Mouse (Mus musculus): ENCODE results near the gene Ak8. TPM values are rescaled to one million over a fixed set of nuclear protein-coding genes. Genes with fewer than 3 reads are reported as not detected.

Gene Ak8
- polyA plus RNA-seq, 1 experiment from 2014 or later: 1.3 TPM

GRCm38 (mm10) chr2:28852594-28852993 lies 152.6 kb downstream of the Ak8 start:
- ATAC-seq (replicated peaks; ENCODE audit: low FRiP score, low TSS enrichment, low read depth): no peak
- no peak for DNase-seq (ENCODE audit: low spot score)
- WGBS: 81% methylated on average over 3 of the region's 3 CpGs
- no peak overlapping the region for H3K9ac ChIP-seq (ENCODE audit: low read length)
- no peak overlapping the region for H3K4me2 ChIP-seq (ENCODE audit: low read length)
- no peaks in the 10 kb centered on the region for H3K9me3 ChIP-seq (ENCODE audit: control insufficient read depth, low read length)
- H3K27ac ChIP-seq (ENCODE audit: low read depth): no peak overlapping the region
- peaks cover 67% of the 10 kb centered on the region for H3K36me3 ChIP-seq (ENCODE audit: control insufficient read depth, insufficient read depth, low read length)
- H3K4me3 ChIP-seq (ENCODE audit: low read depth, low read length): no peak overlapping the region
- H3K27me3 ChIP-seq (replicated peaks; ENCODE audit: control insufficient read depth, insufficient read depth, low read length): no peaks in the 10 kb centered on the region
- H3K4me1 ChIP-seq (replicated peaks; ENCODE audit: control insufficient read depth, insufficient read depth, low read length): no peaks in the 10 kb centered on the region

GRCm38 (mm10) chr2:28855773-28856172 lies 155.8 kb downstream of the Ak8 start:
- no peak overlapping the region for H3K4me3 ChIP-seq (ENCODE audit: low read depth, low read length)
- DNase-seq (ENCODE audit: low spot score) (no peak), ATAC-seq (replicated peaks; ENCODE audit: low FRiP score, low TSS enrichment, low read depth) (no peak)
- no peak overlapping the region for H3K27ac ChIP-seq (ENCODE audit: low read depth)
- H3K9me3 ChIP-seq (ENCODE audit: control insufficient read depth, low read length): no peaks in the 10 kb centered on the region
- H3K4me2 ChIP-seq (ENCODE audit: low read length): no peak overlapping the region
- 93% methylated on average over 2 of the region's 2 CpGs for WGBS
- no peak overlapping the region for H3K9ac ChIP-seq (ENCODE audit: low read length)
- no peaks in the 10 kb centered on the region for H3K4me1 ChIP-seq (replicated peaks; ENCODE audit: control insufficient read depth, insufficient read depth, low read length)
- H3K27me3 ChIP-seq (replicated peaks; ENCODE audit: control insufficient read depth, insufficient read depth, low read length): no peaks in the 10 kb centered on the region
- H3K36me3 ChIP-seq (ENCODE audit: control insufficient read depth, insufficient read depth, low read length): peaks cover 67% of the 10 kb centered on the region

GRCm38 (mm10) chr2:28859303-28859702 lies 159.3 kb downstream of the Ak8 start:
- DNase-seq (ENCODE audit: low spot score) (no peak), ATAC-seq (replicated peaks; ENCODE audit: low FRiP score, low TSS enrichment, low read depth) (no peak)
- Histone ChIP-seq H3K4me2 (ENCODE audit: low read length) (no peak overlapping the region), H3K27me3 (replicated peaks; ENCODE audit: control insufficient read depth, insufficient read depth, low read length) (no peaks in the 10 kb centered on the region), H3K27ac (ENCODE audit: low read depth) (no peak overlapping the region), H3K4me1 (replicated peaks; ENCODE audit: control insufficient read depth, insufficient read depth, low read length) (no peaks in the 10 kb centered on the region), H3K36me3 (ENCODE audit: control insufficient read depth, insufficient read depth, low read length) (peaks cover 81% of the 10 kb centered on the region), H3K4me3 (ENCODE audit: low read depth, low read length) (no peak overlapping the region), H3K9me3 (ENCODE audit: control insufficient read depth, low read length) (no peaks in the 10 kb centered on the region), H3K9ac (ENCODE audit: low read length) (no peak overlapping the region)
- WGBS: 88% methylated on average over 4 of the region's 4 CpGs

GRCm38 (mm10) chr2:28860678-28861423 lies 160.9 kb downstream of the Ak8 start:
- no peak overlapping the region for H3K4me3 ChIP-seq (ENCODE audit: low read depth, low read length)
- no peak overlapping the region for H3K9ac ChIP-seq (ENCODE audit: low read length)
- no peaks in the 10 kb centered on the region for H3K9me3 ChIP-seq (ENCODE audit: control insufficient read depth, low read length)
- H3K4me2 ChIP-seq (ENCODE audit: low read length): no peak overlapping the region
- ATAC-seq (replicated peaks; ENCODE audit: low FRiP score, low TSS enrichment, low read depth) (no peak), DNase-seq (ENCODE audit: low spot score) (no peak)
- no peaks in the 10 kb centered on the region for H3K4me1 ChIP-seq (replicated peaks; ENCODE audit: control insufficient read depth, insufficient read depth, low read length)
- peaks cover 89% of the 10 kb centered on the region for H3K36me3 ChIP-seq (ENCODE audit: control insufficient read depth, insufficient read depth, low read length)
- H3K27ac ChIP-seq (ENCODE audit: low read depth): no peak overlapping the region
- no peaks in the 10 kb centered on the region for H3K27me3 ChIP-seq (replicated peaks; ENCODE audit: control insufficient read depth, insufficient read depth, low read length)
- WGBS: 93% methylated on average over 8 of the region's 8 CpGs

Small RNA genes within 50 kb of the gene (microRNA-seq; reads per million reads assigned to microRNA genes)
- gene Mir3088: 0.68 reads per million

Other genes starting within 250 kb of the Ak8 start
- 0.28 TPM in 1 of 2 replicates, not detected in the other for gene 1700007K13Rik, start 233.8 kb upstream of the Ak8 start, polyA plus RNA-seq (2014; fragmentation: Nextera tagmentation; extraction: Ambion mirVana)
- 64.4 and 69.1 TPM in 2 replicates for gene Mrps2, start 232.1 kb upstream of the Ak8 start, polyA plus RNA-seq (2014; fragmentation: Nextera tagmentation; extraction: Ambion mirVana)
- gene Gbgt1, start 203.3 kb upstream of the Ak8 start, polyA plus RNA-seq (2014; fragmentation: Nextera tagmentation; extraction: Ambion mirVana): 4.7 and 5.2 TPM in 2 replicates
- 6.4 and 15.5 TPM in 2 replicates for gene Gm10134, start 194.1 kb upstream of the Ak8 start, polyA plus RNA-seq (2014; fragmentation: Nextera tagmentation; extraction: Ambion mirVana)
- 38.7 and 40.6 TPM in 2 replicates for gene Ralgds, start 187.0 kb upstream of the Ak8 start, polyA plus RNA-seq (2014; fragmentation: Nextera tagmentation; extraction: Ambion mirVana)
- 67.3 TPM in 1 of 2 replicates, not detected in the other for gene Cel, start 136.8 kb upstream of the Ak8 start, polyA plus RNA-seq (2014; fragmentation: Nextera tagmentation; extraction: Ambion mirVana)
- gene Gtf3c5, start 116.4 kb upstream of the Ak8 start, polyA plus RNA-seq (2014; fragmentation: Nextera tagmentation; extraction: Ambion mirVana): 30.4 and 30.5 TPM in 2 replicates
- gene Gfi1b, start 78.2 kb upstream of the Ak8 start, polyA plus RNA-seq (2014; fragmentation: Nextera tagmentation; extraction: Ambion mirVana): 0.27 TPM in 1 of 2 replicates, not detected in the other
- gene Tsc1, start 58.9 kb upstream of the Ak8 start, polyA plus RNA-seq (2014; fragmentation: Nextera tagmentation; extraction: Ambion mirVana): 17.2 and 19.4 TPM in 2 replicates
- 1.3 and 1.6 TPM in 2 replicates for gene Spaca9, start 437 bp upstream of the Ak8 start, polyA plus RNA-seq (2014; fragmentation: Nextera tagmentation; extraction: Ambion mirVana)
- 20.1 and 21.3 TPM in 2 replicates for gene Gtf3c4, start 140.2 kb downstream of the Ak8 start, polyA plus RNA-seq (2014; fragmentation: Nextera tagmentation; extraction: Ambion mirVana)
- 16.5 and 17.5 TPM in 2 replicates for gene Ddx31, start 140.2 kb downstream of the Ak8 start, polyA plus RNA-seq (2014; fragmentation: Nextera tagmentation; extraction: Ambion mirVana)
- gene Barhl1, start 216.5 kb downstream of the Ak8 start, polyA plus RNA-seq (2014; fragmentation: Nextera tagmentation; extraction: Ambion mirVana): not detected in 2 replicates